Mouse (Mus musculus) c-Kit-positive CD71-negative TER-119-negative erythroid progenitor cells, embryonic 14.5 days (primary cell): ENCODE results near the gene Akap13.

ENCODE experiments used
- DNase-seq: peaks from one replicate; pipeline ENCODE4 v3.0.0-alpha.2; 2013; ENCODE audit warnings: low read depth

Akap13 gene

GRCm38 (mm10) chr7:75460290-75460689, 5.0 kb downstream of the Akap13 start:
- DNase-seq, result no peak

DNA sequence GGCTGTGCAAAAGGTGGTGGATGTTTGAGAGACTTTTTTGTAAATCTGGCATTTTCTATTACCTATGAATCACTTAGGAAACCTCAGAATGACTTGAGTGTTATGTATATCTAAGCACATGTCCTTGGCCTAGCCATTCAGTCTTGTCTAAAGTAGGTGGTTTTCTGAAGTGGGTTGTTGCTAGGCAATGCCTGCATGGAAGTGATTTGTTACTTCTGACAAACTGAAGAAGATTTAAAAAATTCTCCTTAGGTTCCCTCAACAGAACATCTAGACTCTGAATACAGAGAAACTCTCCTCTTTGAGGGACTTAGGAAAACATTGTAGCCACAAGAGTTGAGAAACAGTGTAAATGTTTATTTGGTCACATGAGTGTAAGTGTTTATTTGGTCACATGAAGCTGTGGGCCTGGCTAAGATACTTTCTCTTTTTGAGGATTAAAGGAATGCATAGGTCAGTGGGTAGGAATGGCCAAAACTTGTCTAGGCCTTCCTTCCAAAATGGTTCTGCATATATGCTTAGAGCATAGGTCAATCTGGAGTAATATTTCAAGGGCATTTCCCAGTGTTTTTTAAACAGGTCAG, 8.3 kb downstream of the Akap13 start:
- DNase-seq, result no peak

DNA sequence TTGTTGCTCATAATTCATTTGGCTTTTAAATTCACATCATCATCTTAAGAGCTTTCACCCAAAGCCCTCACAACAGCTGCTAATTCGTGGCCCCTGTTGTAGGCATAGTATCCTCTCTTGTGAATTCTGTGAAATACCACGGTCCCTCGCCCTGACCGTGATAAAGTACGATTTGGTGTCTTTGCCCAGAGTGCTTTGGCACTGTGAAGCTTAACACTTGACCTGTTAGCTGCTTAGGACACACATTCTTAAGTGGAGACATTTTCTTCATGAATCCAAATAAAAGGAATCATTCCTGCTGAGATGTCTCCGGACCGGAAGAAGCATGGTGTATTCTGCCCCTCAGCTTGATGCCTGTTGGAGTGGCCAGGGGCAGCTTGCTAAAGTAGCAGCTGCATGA, 12.5 kb downstream of the Akap13 start:
- DNase-seq, result no peak

GRCm38 (mm10) chr7:75470318-75470925, 15.1 kb downstream of the Akap13 start:
- DNase-seq, result no peak

GRCm38 (mm10) chr7:75472316-75473195, 17.2 kb downstream of the Akap13 start:
- DNase-seq, result no peak

DNA sequence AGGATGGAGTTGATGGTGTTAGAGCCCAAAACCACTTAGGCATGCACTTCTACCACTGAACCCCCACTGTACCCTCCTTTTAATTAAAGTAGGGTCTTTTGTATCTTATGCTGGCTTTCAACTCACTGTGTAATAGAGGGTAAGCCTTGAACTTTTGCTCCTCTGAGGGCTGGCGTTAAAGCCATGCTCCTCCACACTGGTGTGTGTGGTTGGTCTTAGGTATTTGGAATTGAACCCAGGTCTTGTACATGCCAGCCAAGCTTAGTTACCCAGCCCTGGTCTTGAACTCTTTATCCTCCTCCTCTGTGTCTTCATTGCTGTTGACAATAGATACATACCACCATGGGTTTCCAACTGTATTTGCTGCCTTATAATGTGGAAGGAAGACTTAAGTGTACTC, 18.0 kb downstream of the Akap13 start:
- no peak for DNase-seq

DNA sequence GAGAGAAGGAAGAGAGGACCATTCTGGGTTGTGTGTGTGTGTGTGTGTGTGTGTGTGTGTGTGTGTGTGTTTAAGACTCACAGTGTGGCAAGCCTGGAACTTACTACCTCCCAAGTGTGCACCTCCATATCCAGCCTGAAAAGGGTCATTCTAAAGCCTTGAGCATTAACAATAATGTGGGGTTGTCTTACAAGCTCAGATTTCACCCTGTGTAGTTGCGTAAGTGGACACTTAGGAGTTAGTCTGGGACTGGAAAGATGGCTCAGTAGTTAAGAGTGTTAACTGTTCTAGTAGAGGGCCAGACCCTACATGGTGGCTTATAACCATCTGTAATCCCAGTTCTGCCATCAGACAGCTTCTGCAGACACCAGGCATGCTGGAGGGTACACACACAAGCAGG, 18.7 kb downstream of the Akap13 start:
- DNase-seq, result no peak

DNA sequence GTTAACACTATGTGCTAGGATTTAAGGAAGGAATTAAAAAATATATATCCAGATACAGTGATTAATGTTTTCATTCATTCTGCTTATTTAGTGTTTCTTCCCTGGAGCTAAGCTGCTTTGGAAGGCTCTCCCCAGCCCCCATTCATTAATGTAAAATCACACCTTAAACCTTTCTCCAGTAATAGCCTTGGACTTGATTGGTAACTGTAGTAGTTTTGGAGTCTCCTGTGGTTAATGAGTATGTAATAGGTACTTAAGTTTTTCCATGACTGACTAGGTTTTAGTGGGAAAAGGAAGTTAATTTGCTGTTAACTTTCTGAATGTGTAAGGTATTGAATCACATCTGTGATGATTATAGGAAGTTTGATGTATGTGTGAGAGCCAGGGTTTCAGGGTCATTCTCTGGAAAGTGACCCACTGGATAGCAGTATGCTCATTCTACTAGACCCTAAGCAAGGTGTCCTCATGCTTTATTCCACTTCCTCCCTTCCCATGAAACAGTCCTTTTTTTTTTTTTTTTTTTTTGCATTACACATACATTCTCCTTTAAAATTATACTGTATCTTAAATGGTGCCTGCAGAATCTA, 19.3 kb downstream of the Akap13 start:
- DNase-seq, result no peak

DNA sequence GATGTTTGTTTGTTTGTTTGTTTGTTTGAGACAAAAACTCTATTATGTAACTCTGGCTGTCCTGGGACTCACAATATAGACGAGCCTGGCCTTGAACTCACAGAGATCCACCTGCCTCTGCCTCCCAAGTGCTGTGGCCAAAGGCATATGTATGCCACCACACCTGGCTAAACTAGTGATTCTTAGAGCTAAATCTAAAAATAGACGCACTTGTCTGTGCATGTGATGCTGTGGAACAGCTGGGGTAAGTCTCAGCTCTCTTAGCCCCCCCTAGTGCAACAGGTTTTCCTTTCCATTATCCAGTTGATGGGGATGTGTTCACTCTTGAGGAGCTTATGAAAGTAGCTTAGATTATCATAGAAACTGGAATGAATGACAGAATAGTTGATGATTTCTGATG, 22.7 kb downstream of the Akap13 start:
- DNase-seq, result no peak

GRCm38 (mm10) chr7:75480721-75481426, 25.5 kb downstream of the Akap13 start:
- DNase-seq, result no peak

DNA sequence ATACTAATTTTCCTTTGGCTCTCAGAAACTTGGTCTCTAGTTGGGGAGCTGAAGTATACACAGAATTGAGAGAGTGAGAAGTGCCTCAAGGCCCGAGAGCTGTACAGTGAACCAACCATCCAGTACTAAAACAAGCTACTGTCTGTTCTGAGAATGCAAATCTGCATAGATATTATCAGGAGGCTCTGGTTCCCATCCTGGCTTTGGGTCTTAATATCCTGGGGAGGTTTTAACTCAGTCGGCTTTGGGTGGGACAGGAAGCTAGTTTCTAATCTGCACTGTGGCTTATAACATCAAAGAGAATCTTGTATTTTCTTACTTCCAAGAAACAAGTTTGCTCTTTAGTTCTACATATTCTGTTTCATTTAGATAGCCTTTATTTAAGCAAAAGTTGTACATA, 30.7 kb downstream of the Akap13 start:
- no peak for DNase-seq

GRCm38 (mm10) chr7:75495941-75496441, 40.7 kb downstream of the Akap13 start:
- no peak for DNase-seq

GRCm38 (mm10) chr7:75498627-75499026, 43.3 kb downstream of the Akap13 start:
- no peak for DNase-seq

DNA sequence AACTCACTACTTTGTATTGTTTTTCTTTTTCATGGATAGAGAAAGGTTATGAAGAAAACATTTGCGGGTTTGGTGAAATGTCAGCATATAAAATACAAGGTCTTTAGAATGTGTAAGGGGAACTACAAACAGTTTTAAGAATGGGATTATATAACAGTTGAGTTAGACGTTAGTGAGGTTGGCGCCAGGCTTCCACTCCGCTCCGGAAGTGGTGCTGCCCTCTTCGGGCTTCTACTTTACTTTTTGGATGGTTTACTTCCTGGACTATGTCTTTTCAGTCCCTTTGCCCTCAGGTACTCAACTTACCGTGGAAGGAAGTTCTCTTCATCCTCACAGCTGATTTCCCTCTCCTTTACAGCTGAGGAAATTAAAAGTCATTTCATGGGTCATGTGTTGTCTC, 43.9 kb downstream of the Akap13 start:
- DNase-seq, result no peak

DNA sequence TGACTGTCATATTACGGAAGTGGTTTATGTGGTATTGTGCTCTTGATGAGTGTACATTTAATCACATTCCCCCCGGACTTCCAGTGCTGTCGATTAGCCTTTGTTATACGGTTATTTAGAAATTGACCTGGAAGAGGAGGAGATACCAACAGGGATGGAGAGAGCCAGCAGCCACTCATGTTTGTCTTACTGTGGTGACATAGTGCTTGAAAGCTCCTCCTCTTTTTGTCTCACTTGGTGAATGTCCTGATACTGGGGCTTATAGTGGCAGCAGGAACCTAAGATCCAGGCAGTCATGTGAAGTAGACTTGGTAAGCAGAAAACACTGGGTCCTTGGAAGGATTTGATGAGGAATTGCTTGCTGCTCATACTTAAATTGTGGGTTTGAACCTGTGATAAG, 44.8 kb downstream of the Akap13 start:
- DNase-seq, result no peak

DNA sequence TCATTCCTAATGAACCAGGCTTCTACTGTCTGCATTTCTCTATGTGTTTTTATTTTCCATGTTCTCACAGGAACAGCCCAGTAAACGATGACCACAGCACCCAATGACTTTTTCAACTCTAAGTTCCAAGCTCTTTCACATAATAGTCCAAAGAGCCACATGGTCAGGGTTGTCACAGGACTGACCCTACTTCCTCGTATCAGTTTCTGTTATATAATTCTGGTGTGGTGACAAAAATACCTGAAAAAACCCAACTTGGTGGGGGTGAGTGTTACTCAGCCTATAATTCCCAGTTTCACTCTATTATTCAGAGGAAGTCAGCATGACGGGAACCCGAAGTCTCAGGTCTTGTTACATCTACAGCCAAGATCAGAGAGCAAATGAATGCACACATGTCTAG, 45.5 kb downstream of the Akap13 start:
- DNase-seq, result no peak

- DNase-seq, result no peak
These were observed 49.2 kb downstream of the Akap13 start for GRCm38 (mm10) chr7:75504524-75504923.

DNA sequence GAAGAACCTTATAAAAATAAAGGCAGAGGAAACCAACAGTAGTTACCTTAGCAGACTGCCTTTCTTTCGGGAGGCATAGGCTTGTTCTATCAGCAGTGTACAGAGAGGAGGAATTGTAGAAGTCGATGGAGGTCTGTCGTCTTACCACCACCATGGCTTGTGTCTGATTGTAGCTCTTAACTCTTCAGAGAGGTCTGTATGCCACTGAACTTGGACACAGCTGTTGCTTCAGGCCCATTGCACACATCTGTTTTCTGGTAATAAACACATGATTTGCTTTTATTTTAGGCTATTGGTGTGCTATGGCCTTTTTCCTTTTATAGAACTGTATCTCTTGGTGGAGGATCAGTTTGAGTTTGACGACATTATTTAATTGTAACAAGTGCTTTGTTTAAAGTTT, 51.3 kb downstream of the Akap13 start:
- DNase-seq, result no peak

DNA sequence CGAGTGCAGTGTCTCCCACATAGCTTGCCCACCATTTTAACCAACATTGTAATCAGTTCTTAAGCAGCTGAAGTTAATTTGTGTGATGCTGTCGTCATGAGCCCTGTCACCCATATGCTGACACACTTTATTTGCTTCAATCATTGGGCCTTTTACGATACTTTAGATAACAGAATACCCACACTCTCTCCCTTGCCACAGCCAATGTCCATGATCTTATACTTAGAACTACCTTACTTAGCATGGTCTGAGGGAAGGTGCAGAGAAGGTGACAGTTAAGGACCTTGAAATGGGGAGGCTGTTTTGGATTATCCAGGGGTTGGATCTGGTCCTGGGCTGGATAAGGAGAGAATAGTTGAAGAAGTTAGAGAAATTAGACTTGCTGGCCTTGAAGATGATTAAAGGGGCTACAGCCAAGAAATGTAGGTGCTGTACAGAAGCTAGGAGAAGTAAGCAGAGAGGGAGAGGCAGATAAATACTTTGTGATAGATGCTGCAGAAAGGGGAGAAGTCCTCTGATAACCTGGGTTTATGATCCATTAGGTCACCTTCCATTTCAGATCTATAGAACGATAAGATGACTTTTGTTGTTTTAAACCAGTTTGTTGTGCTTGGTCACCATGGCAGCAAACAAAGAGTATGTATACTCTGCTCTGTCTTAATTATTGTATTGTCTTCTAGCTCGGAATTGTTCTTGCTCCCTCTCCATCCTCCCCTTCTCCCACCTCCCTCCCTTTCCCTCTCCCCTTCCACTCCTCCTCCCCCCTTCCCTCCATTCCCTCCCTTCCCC, 53.9 kb downstream of the Akap13 start:
- DNase-seq, result no peak

DNA sequence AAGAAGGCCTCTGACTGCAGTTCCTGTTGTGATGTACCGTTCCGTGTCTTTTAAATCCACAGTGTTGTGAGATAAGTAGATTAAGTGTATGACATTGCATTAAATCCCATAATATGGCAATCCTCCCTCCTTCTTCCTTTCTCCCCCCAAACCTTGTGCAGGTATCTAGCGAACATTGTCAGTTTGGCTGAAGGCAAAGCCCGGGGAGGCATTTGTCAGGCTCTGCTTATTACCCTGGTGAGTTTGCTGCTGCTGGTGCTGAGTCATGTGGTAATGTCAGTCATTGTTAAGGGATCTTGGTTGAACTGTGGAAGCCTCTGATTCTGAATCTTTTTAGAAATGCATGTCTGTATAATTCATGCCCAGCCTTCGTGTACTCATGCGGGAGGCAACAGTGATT, 60.1 kb downstream of the Akap13 start:
- no peak for DNase-seq
